Mouse (Mus musculus): ENCODE measurements around the gene Efcab14.

The Efcab14 gene

GRCm38 (mm10) chr4:115737551-115738041 is at the start of gene Efcab14:
Gene Efcab14, plus strand, starts transcription at chr4:115737744.
- DNase-seq (ENCODE audit: low spot score in 2 of 2) = peak; percentile 95 to 97

GRCm38 (mm10) chr4:115701468-115701867 is 36.1 kb upstream of the Efcab14 start:
- no peak for DNase-seq (ENCODE audit: low spot score in 2 of 2)

- DNase-seq (ENCODE audit: low spot score in 2 of 2) = no peak
Observed at GRCm38 (mm10) chr4:115703927-115704505, 33.5 kb upstream of the Efcab14 start.

GRCm38 (mm10) chr4:115708974-115709593 is 28.5 kb upstream of the Efcab14 start:
- no peak for DNase-seq (ENCODE audit: low spot score in 2 of 2)

- peak; percentile 60 to 78 for DNase-seq (ENCODE audit: low spot score in 2 of 2)
Observed at GRCm38 (mm10) chr4:115709792-115710418, 27.6 kb upstream of the Efcab14 start.

GRCm38 (mm10) chr4:115728721-115729120 is 8.8 kb upstream of the Efcab14 start:
- DNase-seq (ENCODE audit: low spot score in 2 of 2) = no peak

- peak; percentile 41 to 44 for DNase-seq (ENCODE audit: low spot score in 2 of 2)
Observed at GRCm38 (mm10) chr4:115731588-115732222, 5.8 kb upstream of the Efcab14 start.

- no peak for DNase-seq (ENCODE audit: low spot score in 2 of 2)
Observed at GRCm38 (mm10) chr4:115732223-115732818, 5.2 kb upstream of the Efcab14 start.

- no peak for DNase-seq (ENCODE audit: low spot score in 2 of 2)
Observed at GRCm38 (mm10) chr4:115733746-115734145, 3.8 kb upstream of the Efcab14 start.

- no peak for DNase-seq (ENCODE audit: low spot score in 2 of 2)
Observed at GRCm38 (mm10) chr4:115734867-115735266, 2.7 kb upstream of the Efcab14 start.

GRCm38 (mm10) chr4:115738481-115738985 is 989 bp downstream of the Efcab14 start:
- DNase-seq (ENCODE audit: low spot score in 2 of 2) = no peak

- no peak for DNase-seq (ENCODE audit: low spot score in 2 of 2)
Observed at GRCm38 (mm10) chr4:115742658-115743057, 5.1 kb downstream of the Efcab14 start.

- no peak for DNase-seq (ENCODE audit: low spot score in 2 of 2)
Observed at GRCm38 (mm10) chr4:115743096-115743495, 5.6 kb downstream of the Efcab14 start.

GRCm38 (mm10) chr4:115748181-115748580 is 10.6 kb downstream of the Efcab14 start:
- no peak for DNase-seq (ENCODE audit: low spot score in 2 of 2)

GRCm38 (mm10) chr4:115749336-115749735 is 11.8 kb downstream of the Efcab14 start:
- no peak for DNase-seq (ENCODE audit: low spot score in 2 of 2)

- DNase-seq (ENCODE audit: low spot score in 2 of 2) = no peak
Observed at GRCm38 (mm10) chr4:115754101-115754500, 16.6 kb downstream of the Efcab14 start.

- no peak for DNase-seq (ENCODE audit: low spot score in 2 of 2)
Observed at GRCm38 (mm10) chr4:115754851-115755250, 17.3 kb downstream of the Efcab14 start.

- DNase-seq (ENCODE audit: low spot score in 2 of 2) = no peak
Observed at GRCm38 (mm10) chr4:115761206-115761605, 23.7 kb downstream of the Efcab14 start.

GRCm38 (mm10) chr4:115764581-115764980 is 27.0 kb downstream of the Efcab14 start:
- DNase-seq (ENCODE audit: low spot score in 2 of 2) = no peak

- no peak for DNase-seq (ENCODE audit: low spot score in 2 of 2)
Observed at GRCm38 (mm10) chr4:115767647-115768467, 30.3 kb downstream of the Efcab14 start.

- peak in 1 of 2 experiments; percentile 6 for DNase-seq (ENCODE audit: low spot score in 2 of 2)
Observed at GRCm38 (mm10) chr4:115775056-115775455, 37.5 kb downstream of the Efcab14 start.
